Mouse (Mus musculus) ES-E14 (cell line): ENCODE measurements at regions not wholly inside any gene's neighbourhood (a gene's known extent, or its start where the extent isn't known, plus 50 kb on each side); places are given as distances from the start of the nearest gene placed in this dataset.

Experiments
- DNase-seq: peaks from one replicate; pipeline ENCODE4 v3.0.0-alpha.2; 2013; ENCODE audit warnings: low read depth, low spot score
- H3K27ac ChIP-seq: 2 replicates; pipeline ENCODE4 v1.5.1; 2012; ENCODE audit warnings: low read depth, mild to moderate bottlenecking, low read length, moderate library complexity, mixed read lengths; ENCODE audit not compliant: poor library complexity, insufficient read depth, severe bottlenecking
- H3K36me3 ChIP-seq: 2 replicates; pipeline ENCODE4 v1.6.1; 2012; ENCODE audit warnings: mild to moderate bottlenecking, low read length, moderate library complexity, mixed read lengths; ENCODE audit not compliant: control insufficient read depth, poor library complexity, insufficient read depth, severe bottlenecking
- H3K4me1 ChIP-seq, 2 experiments: fragments of 150-350 bp in 1 of 2; sonication (generic) in 1 of 2; 2 replicates each; pipeline ENCODE4 v1.6.1; 2012; ENCODE audit warnings: low read length in 2 of 2, mild to moderate bottlenecking in 1 of 2, mixed read lengths in 1 of 2; ENCODE audit not compliant: control insufficient read depth in 2 of 2, insufficient read depth in 2 of 2, poor library complexity in 1 of 2
- H3K4me3 ChIP-seq, 2 experiments: fragments of 150-350 bp in 1 of 2; sonication (generic) in 1 of 2; 2 replicates each; pipeline ENCODE4 v1.5.1; 2012; ENCODE audit warnings: low read length in 2 of 2, low read depth in 1 of 2, mild to moderate bottlenecking in 1 of 2, mixed read lengths in 1 of 2; ENCODE audit not compliant: insufficient read depth in 1 of 2, poor library complexity in 1 of 2, severe bottlenecking in 1 of 2
- H3K9ac ChIP-seq: 2 replicates; pipeline ENCODE4 v1.6.1; 2012; ENCODE audit warnings: low read depth, mild to moderate bottlenecking, low read length, mixed read lengths; ENCODE audit not compliant: poor library complexity, insufficient read depth, severe bottlenecking
- H3K9me3 ChIP-seq: fragments of 150-350 bp; sonication (generic); 2 replicates; pipeline ENCODE4 v1.6.1; 2012; ENCODE audit warnings: low read depth, mild to moderate bottlenecking, low read length; ENCODE audit not compliant: control insufficient read depth, insufficient read depth
- CHD2 ChIP-seq: IDR thresholded peaks from 2 replicates; pipeline ENCODE4 v1.6.1; 2014; ENCODE audit warnings: mild to moderate bottlenecking, low read depth, low read length, inconsistent platforms
- HCFC1 ChIP-seq: IDR thresholded peaks from 2 replicates; pipeline ENCODE4 v1.6.1; 2012; ENCODE audit warnings: low read length, inconsistent platforms, borderline replicate concordance; ENCODE audit not compliant: insufficient read depth
- MAFK ChIP-seq: IDR thresholded peaks from 2 replicates; pipeline ENCODE4 v1.6.1; 2014; ENCODE audit warnings: mild to moderate bottlenecking, low read depth, low read length, inconsistent platforms; ENCODE audit not compliant: insufficient read depth
- ZC3H11A ChIP-seq: IDR thresholded peaks from 2 replicates; pipeline ENCODE4 v1.6.1; 2012; ENCODE audit warnings: low read depth, mild to moderate bottlenecking, inconsistent platforms, low read length, borderline replicate concordance
- ZNF384 ChIP-seq: IDR thresholded peaks from 2 replicates; pipeline ENCODE4 v1.6.1; 2012; ENCODE audit warnings: low read depth, low read length, inconsistent platforms
- in situ Hi-C, 2 experiments: fragments of 600-800 bp; cut with MboI; formaldehyde crosslinking; loops; one replicate each; pipeline ENCODE4 v1.15.1; 2025; ENCODE audit warnings: low sequenced_read_pairs in 2 of 2, inconsistent platforms in 1 of 2; ENCODE audit not compliant: unreplicated experiment in 2 of 2

- H3K27ac ChIP-seq, result no peak overlapping the region
- H3K9ac ChIP-seq, result no peak overlapping the region
- no peaks in the 10 kb centered on the region for H3K36me3 ChIP-seq
- H3K4me3 ChIP-seq, result no peak overlapping the region
- in situ Hi-C loops, result no loop called here
- H3K9me3 ChIP-seq, result no peaks in the 10 kb centered on the region
- H3K4me1 ChIP-seq, result no peaks in the 10 kb centered on the region
- TF ChIP-seq HCFC1, result no peak
- no peak for TF ChIP-seq ZNF384
- TF ChIP-seq MAFK, result no peak
- DNase-seq, result no peak
Observed at GRCm38 (mm10) chrX:140164859-140165258, 102.2 kb downstream of the Pih1h3b start.

- no peaks in the 10 kb centered on the region for H3K9me3 ChIP-seq
- H3K9ac ChIP-seq, result no peak overlapping the region
- no peak overlapping the region for H3K27ac ChIP-seq
- in situ Hi-C loops, result no loop called here
- TF ChIP-seq ZC3H11A, result no peak
- no peak for TF ChIP-seq MAFK
- no peak for TF ChIP-seq CHD2
- no peak for TF ChIP-seq ZNF384
- DNase-seq, result no peak
- H3K4me3 ChIP-seq, result no peak overlapping the region
- no peaks in the 10 kb centered on the region for H3K4me1 ChIP-seq
- H3K36me3 ChIP-seq, result no peaks in the 10 kb centered on the region
Observed at GRCm38 (mm10) chrX:140165966-140166365, 103.3 kb downstream of the Pih1h3b start.

- no peak for DNase-seq
- in situ Hi-C loops, result loop anchor here in 1 of 2 experiments (25.0 kb wide), 1 partner anchor 443 kb away; no protein-coding TSS in a partner anchor
- H3K4me1 ChIP-seq, result no peaks in the 10 kb centered on the region
- no peak overlapping the region for H3K9ac ChIP-seq
- TF ChIP-seq ZNF384 (no peak), HCFC1 (no peak), CHD2 (no peak), ZC3H11A (no peak), MAFK (no peak)
- no peak overlapping the region for H3K4me3 ChIP-seq
- H3K27ac ChIP-seq, result no peak overlapping the region
- H3K36me3 ChIP-seq, result no peaks in the 10 kb centered on the region
- H3K9me3 ChIP-seq, result no peaks in the 10 kb centered on the region
Observed at GRCm38 (mm10) chrX:140179850-140180249, 117.2 kb downstream of the Pih1h3b start.

- DNase-seq, result peak; percentile 12
- in situ Hi-C loops, result loop anchor here in 1 of 2 experiments (25.0 kb wide), 1 partner anchor 446 kb away; no protein-coding TSS in a partner anchor
- Histone ChIP-seq H3K9me3 (no peaks in the 10 kb centered on the region), H3K4me3 (no peak overlapping the region), H3K9ac (no peak overlapping the region), H3K4me1 (no peaks in the 10 kb centered on the region), H3K36me3 (no peaks in the 10 kb centered on the region), H3K27ac (no peak overlapping the region)
- TF ChIP-seq MAFK (no peak), HCFC1 (no peak), CHD2 (no peak), ZC3H11A (peak; percentile 68), ZNF384 (no peak)
Observed at GRCm38 (mm10) chrX:140183003-140183402, 120.3 kb downstream of the Pih1h3b start.

GRCm38 (mm10) chrX:140203676-140204075 lies 138.4 kb upstream of the Frmpd3 start:
- TF ChIP-seq HCFC1 (no peak), ZNF384 (no peak), CHD2 (no peak), MAFK (no peak), ZC3H11A (no peak)
- H3K27ac ChIP-seq, result no peak overlapping the region
- in situ Hi-C loops, result no loop called here
- H3K4me1 ChIP-seq, result no peaks in the 10 kb centered on the region
- no peak overlapping the region for H3K9ac ChIP-seq
- H3K9me3 ChIP-seq, result no peaks in the 10 kb centered on the region
- DNase-seq, result no peak
- H3K4me3 ChIP-seq, result no peak overlapping the region
- no peaks in the 10 kb centered on the region for H3K36me3 ChIP-seq
